Mouse (Mus musculus): ENCODE results near the gene Bbs4. TPM values are rescaled to one million over a fixed set of nuclear protein-coding genes. Genes with fewer than 3 reads are reported as not detected.
A peak's percentile ranks its signal among the peaks of the same experiment; 100 is the strongest.

The Bbs4 gene
- polyA plus RNA-seq, 1 experiment from 2014 or later, result 8.1 TPM

DNA sequence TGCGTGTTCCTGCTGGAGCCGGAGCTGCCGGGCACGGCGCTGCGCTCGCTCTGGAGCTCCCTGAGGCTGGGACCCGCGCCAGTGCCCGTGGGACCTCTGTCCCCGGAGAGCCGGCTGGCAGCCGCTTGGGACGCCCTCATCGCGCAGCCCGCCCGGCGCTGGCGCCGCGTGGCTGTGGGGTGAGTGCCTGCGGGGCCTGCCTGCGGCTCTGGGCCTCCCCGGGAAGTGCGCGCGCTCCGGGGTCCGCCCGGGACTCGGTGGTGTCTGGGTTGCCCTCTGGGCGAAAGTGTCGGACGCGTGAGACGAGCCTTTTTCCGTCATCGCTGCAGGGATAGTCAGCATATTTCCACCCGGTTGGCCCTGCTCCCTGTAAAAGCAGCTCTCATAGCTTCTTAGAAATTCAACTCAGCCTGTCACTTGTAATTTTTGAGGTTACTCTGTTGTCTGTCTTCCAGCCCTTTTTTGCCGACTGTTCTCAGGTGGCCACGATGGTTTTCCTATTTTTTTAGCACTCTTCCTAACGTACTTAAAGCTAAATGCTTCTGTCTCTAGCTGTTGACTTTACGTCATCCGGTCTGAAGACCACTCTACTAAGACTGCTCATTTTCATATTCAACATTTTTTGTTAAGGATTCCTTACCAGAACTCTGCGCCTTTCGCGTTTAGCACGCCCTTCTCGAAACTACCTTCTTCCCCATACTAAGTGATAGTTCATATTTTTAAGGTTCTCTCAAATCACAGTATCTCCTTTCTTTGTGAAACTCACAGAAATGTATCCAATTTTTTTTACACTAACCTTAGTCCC, 61.4 kb downstream of the Bbs4 start:
- Histone ChIP-seq H3K27me3 (no peaks in the 10 kb centered on the region), H3K9ac (peak overlapping the region; percentile 78), H3K4me3 (peak overlapping the region; percentile 80), H3K36me3 (no peaks in the 10 kb centered on the region), H3K4me1 (replicated peaks) (peaks cover 20% of the 10 kb centered on the region), H3K27ac (peak overlapping the region; percentile 93), H3K9me3 (replicated peaks) (no peaks in the 10 kb centered on the region), H3K4me2 (peak overlapping the region; percentile 76)
- peak; percentile 71 for ATAC-seq (replicated peaks; ENCODE audit: insufficient number of reproducible peaks, insufficient read depth, low FRiP score, low read depth)
- WGBS, result under 1% methylated on average over 49 of the region's 50 CpGs

- under 1% methylated on average over 58 of the region's 58 CpGs for WGBS
- Histone ChIP-seq H3K4me2 (peak within 1 kb of the TSS; percentile 86), H3K27ac (peak within 1 kb of the TSS; percentile 93), H3K27me3 (no peaks in the 10 kb centered on the region), H3K9me3 (replicated peaks) (no peaks in the 10 kb centered on the region), H3K9ac (peak within 1 kb of the TSS; percentile 78), H3K4me1 (replicated peaks) (peaks cover 20% of the 10 kb centered on the region), H3K36me3 (no peaks in the 10 kb centered on the region), H3K4me3 (peak within 1 kb of the TSS; percentile 80)
- peak; percentile 98 for ATAC-seq (replicated peaks; ENCODE audit: insufficient number of reproducible peaks, insufficient read depth, low FRiP score, low read depth)
These were observed 62.2 kb downstream of the Bbs4 start, which contains the start of gene Adpgk for GRCm38 (mm10) chr9:59290957-59291687. Gene Adpgk, plus strand, starts transcription at chr9:59291558.

DNA sequence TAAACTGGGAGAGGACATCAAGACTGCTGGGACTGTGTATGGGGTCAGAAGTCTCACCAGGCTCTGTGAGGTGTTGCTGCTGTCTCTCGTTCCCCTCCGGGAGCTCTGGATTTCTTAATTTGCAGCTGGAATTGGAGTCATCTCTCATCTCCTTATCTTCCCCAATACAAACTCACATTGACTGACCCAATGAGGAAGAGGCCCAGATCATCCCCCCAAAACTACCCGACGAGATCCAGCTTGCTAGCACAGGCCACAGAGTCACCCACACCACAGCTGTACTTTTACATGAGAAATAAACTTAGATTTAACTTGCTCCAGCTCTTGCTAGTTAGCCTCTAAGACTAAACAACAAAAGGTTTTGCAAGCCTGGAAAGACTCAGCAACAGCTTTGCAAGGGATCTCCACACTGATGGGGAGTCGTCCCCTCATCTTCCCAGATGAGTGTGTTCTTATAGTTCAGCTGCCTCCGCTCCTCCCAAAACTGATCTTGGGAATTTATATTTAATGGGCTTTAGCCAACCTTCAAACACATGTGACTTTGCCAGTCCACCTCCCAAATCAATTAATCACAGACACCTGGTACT, 63.7 kb downstream of the Bbs4 start:
- H3K27ac ChIP-seq, result no peak overlapping the region
- peaks cover 20% of the 10 kb centered on the region for H3K4me1 ChIP-seq (replicated peaks)
- no peak overlapping the region for H3K4me2 ChIP-seq
- WGBS, result 65% methylated on average over 6 of the region's 6 CpGs
- no peak overlapping the region for H3K9ac ChIP-seq
- no peaks in the 10 kb centered on the region for H3K27me3 ChIP-seq
- H3K9me3 ChIP-seq (replicated peaks), result no peaks in the 10 kb centered on the region
- no peaks in the 10 kb centered on the region for H3K36me3 ChIP-seq
- no peak overlapping the region for H3K4me3 ChIP-seq
- ATAC-seq (replicated peaks; ENCODE audit: insufficient number of reproducible peaks, insufficient read depth, low FRiP score, low read depth), result no peak

DNA sequence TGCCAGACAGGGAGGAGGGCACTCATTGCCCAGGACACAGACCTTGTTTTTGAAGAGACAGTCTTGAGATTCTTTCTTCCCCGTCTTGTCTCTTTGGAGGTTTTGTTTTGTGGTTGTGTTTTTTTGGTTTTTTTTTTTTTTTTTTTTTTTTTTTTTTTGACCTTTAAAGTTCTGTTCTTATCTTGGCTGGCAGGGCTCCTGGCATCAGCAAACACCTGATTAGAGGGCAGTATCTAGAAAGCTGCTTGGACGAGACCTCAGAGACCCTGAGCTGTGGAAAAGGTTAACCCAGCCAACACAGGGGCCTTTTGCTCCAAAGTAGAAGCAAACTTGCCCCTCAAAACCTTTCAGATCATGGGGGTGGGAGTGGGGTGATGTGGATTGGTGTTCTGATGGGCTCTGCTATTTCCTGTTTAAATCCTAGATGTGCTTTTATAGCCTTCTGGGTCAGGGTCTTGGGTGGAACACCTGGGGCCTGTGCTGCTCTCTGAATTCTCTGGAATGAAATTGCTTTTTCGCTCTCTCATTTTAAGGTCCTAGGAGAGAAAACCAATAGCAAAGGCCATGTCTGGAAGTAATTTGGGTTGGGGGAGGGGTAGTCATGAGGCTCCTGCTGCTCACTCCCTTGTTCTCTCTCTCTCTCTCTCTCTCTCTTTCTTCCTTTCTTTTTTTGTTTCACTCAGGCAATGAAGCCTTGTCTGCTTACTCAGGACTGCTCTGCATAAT, 64.5 kb downstream of the Bbs4 start:
- H3K9ac ChIP-seq, result no peak overlapping the region
- WGBS, result 61% methylated on average over 3 of the region's 3 CpGs
- H3K4me2 ChIP-seq, result no peak overlapping the region
- H3K4me1 ChIP-seq (replicated peaks), result peaks cover 20% of the 10 kb centered on the region
- no peak overlapping the region for H3K4me3 ChIP-seq
- no peak for ATAC-seq (replicated peaks; ENCODE audit: insufficient number of reproducible peaks, insufficient read depth, low FRiP score, low read depth)
- no peaks in the 10 kb centered on the region for H3K36me3 ChIP-seq
- H3K9me3 ChIP-seq (replicated peaks), result no peaks in the 10 kb centered on the region
- H3K27me3 ChIP-seq, result no peaks in the 10 kb centered on the region
- no peak overlapping the region for H3K27ac ChIP-seq

GRCm38 (mm10) chr9:59288058-59288457, 65.2 kb downstream of the Bbs4 start:
- no peaks in the 10 kb centered on the region for H3K36me3 ChIP-seq
- no peaks in the 10 kb centered on the region for H3K27me3 ChIP-seq
- no peak overlapping the region for H3K9ac ChIP-seq
- ATAC-seq (replicated peaks; ENCODE audit: insufficient number of reproducible peaks, insufficient read depth, low FRiP score, low read depth), result no peak
- WGBS, result 63% methylated on average over 5 of the region's 5 CpGs
- no peak overlapping the region for H3K4me3 ChIP-seq
- no peaks in the 10 kb centered on the region for H3K9me3 ChIP-seq (replicated peaks)
- H3K4me1 ChIP-seq (replicated peaks), result peaks cover 20% of the 10 kb centered on the region
- H3K27ac ChIP-seq, result no peak overlapping the region
- no peak overlapping the region for H3K4me2 ChIP-seq

- ATAC-seq (replicated peaks; ENCODE audit: insufficient number of reproducible peaks, insufficient read depth, low FRiP score, low read depth), result no peak
- H3K9ac ChIP-seq, result no peak overlapping the region
- H3K27ac ChIP-seq, result no peak overlapping the region
- no peaks in the 10 kb centered on the region for H3K36me3 ChIP-seq
- peaks cover 14% of the 10 kb centered on the region for H3K4me1 ChIP-seq (replicated peaks)
- no peaks in the 10 kb centered on the region for H3K27me3 ChIP-seq
- no peak overlapping the region for H3K4me2 ChIP-seq
- WGBS, result 59% methylated on average over 6 of the region's 6 CpGs
- no peak overlapping the region for H3K4me3 ChIP-seq
- H3K9me3 ChIP-seq (replicated peaks), result no peaks in the 10 kb centered on the region
These were observed 67.7 kb downstream of the Bbs4 start for GRCm38 (mm10) chr9:59285614-59286013.

- 46% methylated on average over 7 of the region's 7 CpGs for WGBS
- H3K27me3 ChIP-seq, result no peaks in the 10 kb centered on the region
- H3K27ac ChIP-seq, result no peak overlapping the region
- H3K9me3 ChIP-seq (replicated peaks), result no peaks in the 10 kb centered on the region
- ATAC-seq (replicated peaks; ENCODE audit: insufficient number of reproducible peaks, insufficient read depth, low FRiP score, low read depth), result no peak
- peak overlapping the region; percentile 45 for H3K4me2 ChIP-seq
- H3K4me3 ChIP-seq, result no peak overlapping the region
- H3K4me1 ChIP-seq (replicated peaks), result peaks cover 4% of the 10 kb centered on the region
- no peaks in the 10 kb centered on the region for H3K36me3 ChIP-seq
- H3K9ac ChIP-seq, result no peak overlapping the region
These were observed 70.7 kb downstream of the Bbs4 start for GRCm38 (mm10) chr9:59282683-59282986.

- H3K27ac ChIP-seq, result no peak overlapping the region
- H3K4me3 ChIP-seq, result no peak overlapping the region
- H3K9me3 ChIP-seq (replicated peaks), result no peaks in the 10 kb centered on the region
- no peaks in the 10 kb centered on the region for H3K36me3 ChIP-seq
- peaks cover 4% of the 10 kb centered on the region for H3K4me1 ChIP-seq (replicated peaks)
- peak overlapping the region; percentile 45 for H3K4me2 ChIP-seq
- H3K9ac ChIP-seq, result no peak overlapping the region
- H3K27me3 ChIP-seq, result no peaks in the 10 kb centered on the region
- ATAC-seq (replicated peaks; ENCODE audit: insufficient number of reproducible peaks, insufficient read depth, low FRiP score, low read depth), result no peak
- 33% methylated on average over 27 of the region's 27 CpGs for WGBS
These were observed 71.2 kb downstream of the Bbs4 start for GRCm38 (mm10) chr9:59281871-59282682.

DNA sequence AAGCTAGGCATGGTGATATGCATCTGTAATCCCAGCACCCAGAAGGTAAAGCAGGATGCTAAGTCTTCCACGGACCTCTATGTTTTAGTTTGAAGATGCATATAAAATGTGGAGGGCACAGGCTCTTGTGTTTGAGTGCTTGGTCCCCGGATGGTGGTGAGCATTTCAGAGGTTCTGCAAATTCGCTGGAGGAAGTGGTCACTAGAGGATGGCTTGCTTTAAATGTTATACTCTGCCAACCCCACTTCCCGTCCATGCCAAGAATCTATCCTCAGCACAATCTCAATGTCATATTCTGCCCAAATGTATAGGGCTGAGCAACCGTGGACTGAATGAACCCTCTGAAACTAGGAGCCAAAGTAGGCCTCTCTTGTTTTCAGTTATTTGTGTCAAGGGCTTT, 72.4 kb downstream of the Bbs4 start:
- H3K36me3 ChIP-seq, result no peaks in the 10 kb centered on the region
- H3K27ac ChIP-seq, result no peak overlapping the region
- no peaks in the 10 kb centered on the region for H3K27me3 ChIP-seq
- H3K4me1 ChIP-seq (replicated peaks), result peaks cover 4% of the 10 kb centered on the region
- H3K4me2 ChIP-seq, result no peak overlapping the region
- no peak overlapping the region for H3K9ac ChIP-seq
- H3K4me3 ChIP-seq, result no peak overlapping the region
- 87% methylated on average over 5 of the region's 5 CpGs for WGBS
- no peaks in the 10 kb centered on the region for H3K9me3 ChIP-seq (replicated peaks)
- no peak for ATAC-seq (replicated peaks; ENCODE audit: insufficient number of reproducible peaks, insufficient read depth, low FRiP score, low read depth)

GRCm38 (mm10) chr9:59278694-59279093, 74.6 kb downstream of the Bbs4 start:
- no peak overlapping the region for H3K4me2 ChIP-seq
- no peak overlapping the region for H3K27ac ChIP-seq
- peaks cover 4% of the 10 kb centered on the region for H3K4me1 ChIP-seq (replicated peaks)
- no peaks in the 10 kb centered on the region for H3K9me3 ChIP-seq (replicated peaks)
- 71% methylated on average over 5 of the region's 5 CpGs for WGBS
- H3K9ac ChIP-seq, result no peak overlapping the region
- no peaks in the 10 kb centered on the region for H3K36me3 ChIP-seq
- H3K27me3 ChIP-seq, result no peaks in the 10 kb centered on the region
- no peak overlapping the region for H3K4me3 ChIP-seq
- ATAC-seq (replicated peaks; ENCODE audit: insufficient number of reproducible peaks, insufficient read depth, low FRiP score, low read depth), result no peak
